ENCODE assay signal across 34 mouse cellular contexts in the genomic region with DNA sequence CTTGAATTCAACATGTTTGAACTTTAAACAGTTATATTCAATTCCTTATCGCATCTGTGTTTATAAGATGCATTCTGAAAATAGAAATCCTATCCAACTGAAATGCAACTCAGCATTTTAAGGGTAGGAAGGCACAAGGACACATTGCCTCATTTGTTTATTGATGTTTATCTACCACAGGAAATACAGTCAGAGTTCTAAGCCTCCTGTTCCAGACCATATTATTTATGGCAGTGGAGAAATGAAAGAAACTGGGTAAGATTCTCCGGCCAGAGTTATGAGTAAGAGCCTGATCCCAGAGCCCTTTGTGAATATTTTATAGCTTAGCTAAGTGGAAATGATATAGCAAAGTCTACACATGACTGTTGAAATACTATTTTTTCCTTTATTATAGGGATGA.
"Had no signal": no experiment of that assay in that cellular context is flagged by ENCODE, and none has a peak within 500 bp of the region (broad histone marks: within the 10 kb centered on the region; RNA-seq: fewer than 3 reads in every experiment).

No protein-coding gene starts in this region.

- H3K9me3 ChIP-seq: heart, embryonic 10.5 days; heart, embryonic 12.5 days; heart, embryonic 13.5 days; heart, embryonic 15.5 days; hindbrain, embryonic 10.5 days; hindbrain, embryonic 12.5 days; hindbrain, embryonic 13.5 days; hindbrain, embryonic 15.5 days; intestine, embryonic 15.5 days; kidney, embryonic 15.5 days had no signal

- H3K4me1 ChIP-seq: heart, embryonic 10.5 days; heart, embryonic 12.5 days; heart, embryonic 13.5 days; heart, embryonic 15.5 days; hindbrain, embryonic 10.5 days; hindbrain, embryonic 12.5 days; hindbrain, embryonic 13.5 days; hindbrain, embryonic 15.5 days; intestine, embryonic 15.5 days; kidney, embryonic 15.5 days had no signal

- H3K27ac ChIP-seq: heart, embryonic 10.5 days; heart, embryonic 13.5 days; heart, embryonic 15.5 days; hindbrain, embryonic 10.5 days; hindbrain, embryonic 12.5 days; hindbrain, embryonic 13.5 days; hindbrain, embryonic 14.5 days; hindbrain, embryonic 15.5 days; hindbrain, postnatal 0 days; intestine, embryonic 15.5 days; kidney, embryonic 15.5 days; kidney, postnatal 0 days; layer of hippocampus, adult 2 months had no signal

- H3K27me3 ChIP-seq: heart, embryonic 12.5 days; heart, embryonic 13.5 days; heart, embryonic 15.5 days; hindbrain, embryonic 12.5 days; hindbrain, embryonic 13.5 days; hindbrain, embryonic 15.5 days; intestine, embryonic 15.5 days; kidney, embryonic 15.5 days had no signal

- H3K36me3 ChIP-seq: intestine, embryonic 15.5 days had no signal

- DNase-seq: heart, postnatal 14 days; heart, postnatal 36 days; heart, postnatal 4 days; kidney, adult 11 months; kidney, adult 18-20 months; kidney, adult 2 months; kidney, adult 8-10 months; kidney, adult 9 months; kidney, postnatal 10 days; kidney, postnatal 14 days; kidney, postnatal 25 days; kidney, postnatal 36 days; kidney, postnatal 4 days; layer of hippocampus, adult 9-11 months; layer of hippocampus, postnatal 36 days had no signal

- ATAC-seq: hindbrain, embryonic 16.5 days; hindbrain, postnatal 0 days; inflammation-experienced regulatory T-cells, adult 6 months; intestine, embryonic 15.5 days; intestine, embryonic 16.5 days; intestine, postnatal 0 days had no signal

- H3K9ac ChIP-seq: heart, embryonic 12.5 days; heart, embryonic 13.5 days; heart, embryonic 15.5 days; hindbrain, embryonic 12.5 days; hindbrain, embryonic 13.5 days; hindbrain, embryonic 14.5 days; hindbrain, embryonic 15.5 days; intestine, embryonic 15.5 days; kidney, embryonic 15.5 days had no signal

- H3K4me3 ChIP-seq: heart, embryonic 10.5 days; heart, embryonic 12.5 days; heart, embryonic 13.5 days; heart, embryonic 15.5 days; hindbrain, embryonic 10.5 days; hindbrain, embryonic 12.5 days; hindbrain, embryonic 13.5 days; hindbrain, embryonic 15.5 days; intestine, embryonic 15.5 days; kidney, embryonic 15.5 days; layer of hippocampus, adult 2 months had no signal

- H3K4me2 ChIP-seq: heart, embryonic 11.5 days; heart, embryonic 12.5 days; heart, embryonic 13.5 days; heart, embryonic 15.5 days; hindbrain, embryonic 12.5 days; hindbrain, embryonic 13.5 days; hindbrain, embryonic 14.5 days; hindbrain, embryonic 15.5 days; intestine, embryonic 15.5 days; kidney, embryonic 15.5 days had no signal
